Mouse (Mus musculus): ENCODE measurements around the gene Fgd4.

The Fgd4 gene

GRCm38 (mm10) chr16:16526097-16526740 lies 74.1 kb downstream of the Fgd4 start:
- 49% methylated on average over 6 of the region's 6 CpGs for WGBS

- 57% methylated on average over 3 of the region's 3 CpGs for WGBS
These were observed 75.0 kb downstream of the Fgd4 start for GRCm38 (mm10) chr16:16525266-16525904.

- 94% methylated on average over 2 of the region's 2 CpGs for WGBS
These were observed 76.7 kb downstream of the Fgd4 start for GRCm38 (mm10) chr16:16523632-16524031.

GRCm38 (mm10) chr16:16522869-16523268 lies 77.5 kb downstream of the Fgd4 start:
- WGBS = 68% methylated on average over 2 of the region's 2 CpGs

GRCm38 (mm10) chr16:16501491-16501890 lies 98.9 kb downstream of the Fgd4 start:
- WGBS = 91% methylated on average over 3 of the region's 3 CpGs

GRCm38 (mm10) chr16:16500926-16501325 lies 99.4 kb downstream of the Fgd4 start:
- 95% methylated on average over 2 of the region's 2 CpGs for WGBS

- 76% methylated on average over 1 of the region's 1 CpGs for WGBS
These were observed 114.8 kb downstream of the Fgd4 start for GRCm38 (mm10) chr16:16485523-16486043.

GRCm38 (mm10) chr16:16484601-16485000 lies 115.7 kb downstream of the Fgd4 start:
- 78% methylated on average over 4 of the region's 4 CpGs for WGBS

GRCm38 (mm10) chr16:16473451-16473850 lies 126.9 kb downstream of the Fgd4 start:
- WGBS = 92% methylated on average over 10 of the region's 10 CpGs

- 61% methylated on average over 1 of the region's 1 CpGs for WGBS
These were observed 150.3 kb downstream of the Fgd4 start for GRCm38 (mm10) chr16:16450021-16450420.

GRCm38 (mm10) chr16:16438436-16438835 lies 161.9 kb downstream of the Fgd4 start:
- WGBS = 71% methylated on average over 1 of the region's 1 CpGs

- WGBS = 89% methylated on average over 2 of the region's 2 CpGs
These were observed 177.9 kb downstream of the Fgd4 start for GRCm38 (mm10) chr16:16422456-16422855.

- WGBS = 79% methylated on average over 9 of the region's 9 CpGs
These were observed 233.1 kb downstream of the Fgd4 start for GRCm38 (mm10) chr16:16367217-16367616.
